Mouse (Mus musculus) forebrain, embryonic 15.5 days (tissue): ENCODE results near the gene Kcnc1. TPM values are rescaled to one million over a fixed set of nuclear protein-coding genes. Genes with fewer than 3 reads are reported as not detected.

Experiments used
- ATAC-seq: fragments of 200-750 bp; cut with Nextera tagmentation; replicated peaks from 2 replicates; pipeline ENCODE4 v1.8.0; 2017; ENCODE audit warnings: mild to moderate bottlenecking, moderate TSS enrichment, moderate library complexity
- H3K27ac ChIP-seq: fragments of 300-500 bp; sonication (generic); replicated peaks from 2 replicates; pipeline ENCODE4 v1.5.1; 2015; ENCODE audit warnings: mild to moderate bottlenecking, inconsistent platforms
- H3K27me3 ChIP-seq: fragments of 300-500 bp; sonication (generic); 2 replicates; pipeline ENCODE4 v1.6.1; 2015; ENCODE audit warnings: inconsistent platforms
- H3K36me3 ChIP-seq: fragments of 300-500 bp; sonication (generic); 2 replicates; pipeline ENCODE4 v1.6.1; 2015; ENCODE audit warnings: mild to moderate bottlenecking, inconsistent platforms
- H3K4me1 ChIP-seq: fragments of 300-500 bp; sonication (generic); 2 replicates; pipeline ENCODE4 v1.6.1; 2015; ENCODE audit warnings: inconsistent platforms
- H3K4me2 ChIP-seq: fragments of 300-500 bp; sonication (generic); replicated peaks from 2 replicates; pipeline ENCODE4 v1.6.1; 2015; ENCODE audit warnings: mild to moderate bottlenecking, inconsistent platforms
- H3K4me3 ChIP-seq: fragments of 300-500 bp; sonication (generic); 2 replicates; pipeline ENCODE4 v1.5.1; 2015; ENCODE audit warnings: mild to moderate bottlenecking, inconsistent platforms
- H3K9ac ChIP-seq: fragments of 300-500 bp; sonication (generic); replicated peaks from 2 replicates; pipeline ENCODE4 v1.6.1; 2015; ENCODE audit warnings: mild to moderate bottlenecking, inconsistent platforms
- H3K9me3 ChIP-seq: fragments of 300-500 bp; sonication (generic); 2 replicates; pipeline ENCODE4 v1.6.1; 2016; ENCODE audit warnings: inconsistent platforms
- WGBS: fragments of 180-500 bp; shearing (Covaris S2); methylation state at CpG from one replicate; pipeline ENCODE4 v1.1.7; 2015; ENCODE audit warnings: mixed read lengths; 5-methylcytosine and 5-hydroxymethylcytosine counted together
- polyA plus RNA-seq: library from polyadenylated mRNA; unstranded; fragments of >200 nt; fragmentation: Nextera tagmentation; extraction: Ambion mirVana; gene quantifications from 2 replicates; pipeline ENCODE4 v1.2.1, GENCODE M21; 2015

Gene Kcnc1
- polyA plus RNA-seq, 1 experiment from 2014 or later, result 10.0 TPM

DNA sequence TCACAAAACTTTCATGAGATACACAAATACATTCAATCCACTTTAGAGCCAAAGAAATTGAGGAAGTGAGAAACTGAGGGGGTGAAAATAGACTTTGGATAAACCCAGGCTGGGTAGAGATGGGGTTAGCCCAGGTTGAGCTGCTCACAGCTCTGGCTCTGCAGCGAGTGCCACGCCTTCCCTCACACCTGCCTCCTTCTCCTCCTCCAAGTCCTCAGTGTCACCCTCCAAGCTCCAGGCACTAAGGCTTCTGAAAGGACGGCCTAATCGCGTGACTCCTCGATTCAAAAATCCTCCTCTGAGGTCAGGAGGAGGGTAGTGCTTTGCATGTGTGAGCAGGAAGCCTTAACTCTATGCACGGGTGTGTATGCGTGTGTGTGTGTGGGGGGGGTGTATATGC, 66.8 kb downstream of the Kcnc1 start:
- Histone ChIP-seq H3K36me3 (no peaks in the 10 kb centered on the region), H3K4me3 (no peak overlapping the region), H3K4me1 (peaks cover 7% of the 10 kb centered on the region), H3K9me3 (no peaks in the 10 kb centered on the region), H3K27ac (no peak overlapping the region), H3K4me2 (no peak overlapping the region), H3K9ac (no peak overlapping the region), H3K27me3 (no peaks in the 10 kb centered on the region)
- 88% methylated on average over 8 of the region's 8 CpGs for WGBS
- ATAC-seq, result no peak

DNA sequence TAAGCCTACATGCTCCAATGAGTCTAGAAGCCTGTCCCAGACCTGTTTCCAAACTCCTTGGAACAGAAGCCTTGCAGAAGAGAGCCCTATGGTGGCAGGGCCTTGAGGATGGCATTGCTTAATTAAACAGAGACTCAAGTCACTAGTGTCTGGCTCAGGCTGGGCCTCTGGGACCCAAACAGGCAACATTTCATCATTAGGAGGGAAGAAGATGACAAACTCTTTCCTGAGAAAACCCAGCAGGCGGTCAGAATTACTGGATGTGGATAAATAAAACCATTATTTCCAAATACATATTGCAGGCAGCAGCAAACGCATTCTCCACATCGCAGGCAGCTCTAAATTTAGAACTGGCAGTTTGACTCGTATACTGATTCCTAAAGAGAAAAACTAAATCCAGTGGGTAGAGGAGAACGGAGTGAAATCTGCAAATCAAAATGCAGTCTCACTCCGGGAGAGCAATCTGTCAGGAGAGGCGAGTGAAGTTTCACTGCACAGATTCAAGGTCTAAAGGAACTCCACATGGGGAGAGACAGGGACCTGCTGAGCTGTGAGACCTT, 70.2 kb downstream of the Kcnc1 start:
- Histone ChIP-seq H3K27me3 (no peaks in the 10 kb centered on the region), H3K4me2 (no peak overlapping the region), H3K4me3 (no peak overlapping the region), H3K4me1 (no peaks in the 10 kb centered on the region), H3K9ac (0 out of 2 replicates have a peak overlapping the region, but pooled peaks have one; percentile 4), H3K36me3 (no peaks in the 10 kb centered on the region), H3K27ac (peak overlapping the region; percentile 46; the same call in 1 of the 2 replicates), H3K9me3 (no peaks in the 10 kb centered on the region)
- WGBS, result 76% methylated on average over 7 of the region's 7 CpGs
- no peak for ATAC-seq

DNA sequence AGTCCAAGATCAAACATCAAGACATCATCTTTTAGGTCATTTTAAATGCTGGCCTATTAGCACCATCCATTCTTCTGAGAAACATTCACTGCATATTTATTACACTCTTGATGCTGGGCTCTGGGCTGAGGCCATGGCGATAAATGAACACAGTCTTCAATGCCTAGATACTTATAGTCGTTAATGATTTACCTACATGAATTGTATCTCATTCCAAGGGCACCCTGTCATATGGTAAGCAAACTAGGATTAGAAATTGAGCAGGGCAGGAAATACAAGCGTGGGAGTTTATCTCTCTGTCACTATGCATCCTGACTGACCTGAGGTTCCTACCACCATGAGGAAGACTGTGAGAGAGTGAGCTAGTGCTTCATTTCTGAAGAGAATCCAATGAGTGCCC, 73.2 kb downstream of the Kcnc1 start:
- no peak for ATAC-seq
- Histone ChIP-seq H3K4me2 (no peak overlapping the region), H3K36me3 (no peaks in the 10 kb centered on the region), H3K27me3 (no peaks in the 10 kb centered on the region), H3K9me3 (no peaks in the 10 kb centered on the region), H3K27ac (no peak overlapping the region), H3K4me3 (no peak overlapping the region), H3K4me1 (no peaks in the 10 kb centered on the region), H3K9ac (no peak overlapping the region)
- 89% methylated on average over 3 of the region's 3 CpGs for WGBS

DNA sequence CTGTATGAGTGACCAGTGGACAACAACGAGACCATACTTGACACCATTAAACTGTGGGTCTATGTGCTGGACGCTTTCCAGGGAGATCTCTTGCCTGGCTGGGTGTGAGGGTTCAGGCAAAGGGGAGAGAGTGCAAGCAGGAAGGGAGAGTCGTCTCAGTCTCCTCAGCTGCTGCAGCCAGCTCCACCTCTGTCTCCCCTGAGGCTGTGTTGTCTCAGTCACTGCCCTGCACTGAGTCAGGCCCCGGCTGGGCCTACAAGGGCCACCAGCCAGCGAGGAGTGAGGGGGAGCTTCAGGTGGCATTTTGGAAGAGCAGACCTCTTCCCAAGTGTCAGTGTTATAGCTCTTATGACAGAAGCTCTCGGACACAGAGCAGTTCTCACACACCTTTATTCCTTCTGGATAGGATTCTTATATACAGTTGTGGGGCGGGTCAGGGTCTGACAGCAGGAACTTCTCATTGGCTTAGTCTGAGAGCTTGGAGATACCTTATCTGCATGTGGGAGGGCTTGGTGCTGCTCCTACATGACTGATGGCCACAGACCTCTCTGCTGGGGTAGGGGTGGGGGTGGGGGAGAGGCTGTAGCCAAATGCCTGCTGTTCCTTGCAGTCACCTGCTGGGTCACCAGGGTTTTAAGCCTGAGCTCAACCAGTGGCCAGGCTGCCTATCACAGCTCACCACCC, 74.9 kb downstream of the Kcnc1 start:
- no peak overlapping the region for H3K9ac ChIP-seq
- H3K4me1 ChIP-seq, result peaks cover 3% of the 10 kb centered on the region; the same call in 1 of the 2 replicates
- no peak for ATAC-seq
- H3K4me3 ChIP-seq, result no peak overlapping the region
- H3K36me3 ChIP-seq, result no peaks in the 10 kb centered on the region
- 74% methylated on average over 7 of the region's 7 CpGs for WGBS
- H3K27ac ChIP-seq, result no peak overlapping the region
- H3K27me3 ChIP-seq, result no peaks in the 10 kb centered on the region
- H3K9me3 ChIP-seq, result no peaks in the 10 kb centered on the region
- no peak overlapping the region for H3K4me2 ChIP-seq

DNA sequence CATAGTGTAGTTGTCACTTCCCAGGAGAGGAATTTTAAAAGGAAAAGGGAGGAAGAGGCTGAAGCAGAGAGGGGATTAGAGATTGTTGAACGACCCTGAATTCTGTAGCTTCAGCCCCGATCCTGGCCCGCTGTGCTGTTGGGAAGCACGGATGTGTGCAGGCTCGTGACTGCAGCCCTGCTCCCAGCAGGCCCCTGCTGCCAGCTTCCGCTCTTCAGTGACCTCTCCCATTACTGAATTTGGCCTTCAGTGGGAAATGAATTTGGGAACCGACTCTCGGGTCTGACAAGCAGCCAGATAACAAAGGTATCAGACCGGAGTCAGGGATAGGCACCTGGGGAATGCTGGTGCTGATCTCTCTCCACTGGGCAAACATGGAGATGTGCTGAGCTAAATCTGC, 76.8 kb downstream of the Kcnc1 start:
- Histone ChIP-seq H3K9ac (no peak overlapping the region), H3K9me3 (no peaks in the 10 kb centered on the region), H3K4me3 (no peak overlapping the region), H3K36me3 (no peaks in the 10 kb centered on the region), H3K27ac (no peak overlapping the region), H3K4me1 (peaks cover 3% of the 10 kb centered on the region; the same call in 1 of the 2 replicates), H3K27me3 (no peaks in the 10 kb centered on the region), H3K4me2 (no peak overlapping the region)
- ATAC-seq, result no peak
- WGBS, result 35% methylated on average over 9 of the region's 9 CpGs

DNA sequence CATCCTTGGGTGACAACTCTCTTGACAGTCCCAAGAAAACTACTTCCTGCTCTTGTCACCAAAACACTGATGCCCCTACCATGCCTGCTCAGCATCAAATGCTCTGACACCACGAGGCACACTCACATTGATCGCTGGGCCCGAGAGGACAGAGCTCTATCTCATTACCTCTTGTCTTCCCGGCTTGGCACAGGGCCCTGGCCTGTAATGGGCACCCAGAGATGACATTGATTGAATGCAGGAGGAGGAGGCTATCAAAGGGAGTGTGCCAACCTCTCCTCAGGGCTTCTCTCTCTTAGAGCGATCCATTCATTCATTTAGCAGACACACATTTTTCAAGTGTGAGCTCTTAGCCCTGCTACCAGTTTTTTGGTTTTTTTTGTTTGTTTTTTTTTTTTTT, 79.2 kb downstream of the Kcnc1 start:
- no peak for ATAC-seq
- Histone ChIP-seq H3K4me1 (peaks cover 7% of the 10 kb centered on the region; the same call in 1 of the 2 replicates), H3K27me3 (no peaks in the 10 kb centered on the region), H3K4me2 (no peak overlapping the region), H3K27ac (no peak overlapping the region), H3K9ac (no peak overlapping the region), H3K4me3 (no peak overlapping the region), H3K36me3 (no peaks in the 10 kb centered on the region), H3K9me3 (no peaks in the 10 kb centered on the region)
- WGBS, result 39% methylated on average over 5 of the region's 5 CpGs

DNA sequence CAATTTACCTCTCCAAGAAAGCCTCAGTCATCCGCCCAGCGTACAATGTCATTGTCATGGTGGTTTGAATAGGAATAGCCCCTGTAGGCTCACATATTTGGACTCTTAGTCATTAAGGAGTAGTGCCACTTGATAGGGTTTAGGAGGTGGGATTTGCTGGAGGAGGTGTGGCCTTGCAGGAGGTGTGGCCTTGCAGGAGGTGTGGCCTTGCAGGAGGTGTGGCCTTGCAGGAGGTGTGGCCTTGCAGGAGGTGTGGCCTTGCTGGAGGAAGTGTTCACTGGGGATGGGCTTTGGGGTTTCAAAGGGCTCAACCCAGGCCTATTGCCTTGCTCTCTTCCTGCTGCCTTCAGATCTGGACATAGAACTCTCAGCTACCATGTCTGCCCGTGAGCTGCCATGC, 81.2 kb downstream of the Kcnc1 start:
- H3K4me1 ChIP-seq, result peaks cover 7% of the 10 kb centered on the region; the same call in 1 of the 2 replicates
- WGBS, result 89% methylated on average over 3 of the region's 3 CpGs
- no peak for ATAC-seq

DNA sequence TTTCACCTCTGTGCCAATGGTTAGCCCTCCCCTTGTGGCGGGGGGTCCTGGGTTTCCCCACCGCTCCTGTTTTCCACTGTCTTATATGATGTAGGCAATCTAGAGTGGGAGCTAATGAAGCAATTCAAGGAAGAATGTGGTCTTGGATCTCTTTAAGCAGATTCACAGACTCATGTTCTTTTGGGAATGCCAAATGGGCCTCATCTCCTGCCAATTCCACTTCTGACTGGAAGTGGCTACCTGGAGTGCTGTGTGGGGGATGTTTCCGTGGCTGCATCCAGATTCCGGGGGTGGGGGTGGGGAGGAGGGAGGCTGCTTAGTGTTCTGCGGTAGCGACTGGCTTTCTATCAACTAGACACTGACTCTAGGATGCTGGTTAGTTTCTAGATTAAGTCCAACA, 83.5 kb downstream of the Kcnc1 start:
- no peak for ATAC-seq
- H3K9me3 ChIP-seq, result no peaks in the 10 kb centered on the region
- H3K36me3 ChIP-seq, result no peaks in the 10 kb centered on the region
- H3K27ac ChIP-seq, result no peak overlapping the region
- H3K9ac ChIP-seq, result no peak overlapping the region
- H3K4me1 ChIP-seq, result peaks cover 7% of the 10 kb centered on the region; the same call in 1 of the 2 replicates
- H3K4me2 ChIP-seq, result no peak overlapping the region
- no peaks in the 10 kb centered on the region for H3K27me3 ChIP-seq
- WGBS, result 60% methylated on average over 6 of the region's 6 CpGs
- no peak overlapping the region for H3K4me3 ChIP-seq

More for the DNA sequence above, 81.2 kb downstream of the Kcnc1 start:
- no peaks in the 10 kb centered on the region for H3K27me3 ChIP-seq
- no peak overlapping the region for H3K27ac ChIP-seq
- no peak overlapping the region for H3K4me2 ChIP-seq
- H3K9ac ChIP-seq, result no peak overlapping the region
- no peaks in the 10 kb centered on the region for H3K9me3 ChIP-seq
- H3K36me3 ChIP-seq, result no peaks in the 10 kb centered on the region
- no peak overlapping the region for H3K4me3 ChIP-seq

DNA sequence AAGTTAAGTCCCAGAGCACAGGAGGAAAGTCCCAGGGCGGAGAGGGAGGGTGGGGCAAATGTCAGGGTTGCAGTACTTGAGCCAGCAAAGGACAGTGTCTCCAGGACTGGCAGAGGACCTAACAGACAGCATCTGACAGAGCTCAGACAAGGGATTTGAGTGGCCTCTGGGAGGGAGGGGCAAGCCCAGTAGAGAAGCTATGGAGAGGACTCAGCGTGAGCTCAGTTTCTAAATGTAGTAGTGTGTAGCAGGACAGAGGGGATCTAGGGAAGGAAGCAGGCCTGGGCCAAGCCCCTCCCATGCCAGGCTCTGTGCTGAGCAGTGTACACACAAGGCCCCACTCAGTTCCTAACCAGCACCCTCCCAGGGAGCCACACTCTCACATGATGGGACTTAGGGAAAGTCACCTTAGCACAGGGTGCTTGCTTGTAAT, 85.8 kb downstream of the Kcnc1 start:
- H3K36me3 ChIP-seq, result no peaks in the 10 kb centered on the region
- H3K4me3 ChIP-seq, result no peak overlapping the region
- no peaks in the 10 kb centered on the region for H3K9me3 ChIP-seq
- H3K4me1 ChIP-seq, result 0 out of 2 replicates have a peak, but pooled peaks cover 4% of the 10 kb centered on the region
- H3K27me3 ChIP-seq, result no peaks in the 10 kb centered on the region
- WGBS, result 72% methylated on average over 2 of the region's 2 CpGs
- ATAC-seq, result no peak
- H3K4me2 ChIP-seq, result no peak overlapping the region
- H3K27ac ChIP-seq, result no peak overlapping the region
- no peak overlapping the region for H3K9ac ChIP-seq

DNA sequence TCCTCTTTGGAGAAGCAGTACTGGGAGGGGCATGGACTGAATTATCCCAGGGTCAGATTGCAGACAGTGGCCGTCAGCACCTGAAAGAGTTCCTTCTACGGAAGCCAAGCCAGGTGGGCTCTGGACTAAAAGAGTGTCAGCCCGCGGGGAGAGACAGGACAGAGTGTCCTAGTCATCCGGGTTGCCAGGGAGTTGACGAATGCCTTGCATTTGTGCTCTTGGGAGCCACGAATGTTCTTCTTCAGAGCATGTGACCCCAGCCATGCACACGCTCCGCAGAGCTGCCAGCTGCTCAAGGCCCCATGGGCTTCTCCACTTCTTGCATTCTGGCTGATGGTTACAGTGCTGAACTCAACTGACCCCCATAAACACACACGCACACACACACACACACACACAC, 86.8 kb downstream of the Kcnc1 start:
- 85% methylated on average over 10 of the region's 10 CpGs for WGBS
- Histone ChIP-seq H3K9ac (no peak overlapping the region), H3K27ac (no peak overlapping the region), H3K4me3 (no peak overlapping the region), H3K4me2 (no peak overlapping the region), H3K9me3 (no peaks in the 10 kb centered on the region), H3K36me3 (no peaks in the 10 kb centered on the region), H3K27me3 (no peaks in the 10 kb centered on the region), H3K4me1 (0 out of 2 replicates have a peak, but pooled peaks cover 4% of the 10 kb centered on the region)
- no peak for ATAC-seq

DNA sequence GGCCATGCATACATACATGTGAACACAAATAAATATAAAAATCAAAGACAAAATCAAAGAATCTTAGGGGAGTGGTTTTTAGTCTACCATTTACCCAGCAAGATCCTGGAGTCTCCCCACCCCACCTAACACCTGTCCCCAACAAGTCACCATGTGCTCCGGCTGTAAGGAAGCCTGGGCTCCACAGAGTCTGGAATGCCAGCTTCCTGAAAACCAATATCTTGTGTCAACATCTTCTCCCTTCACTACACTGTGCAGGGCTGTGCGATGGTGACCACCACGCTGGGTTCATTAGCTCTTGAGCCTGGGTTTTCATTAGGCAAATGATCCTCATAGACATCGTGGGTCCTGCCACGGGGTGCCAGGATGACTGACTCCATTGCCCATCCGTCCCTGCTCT, 87.9 kb downstream of the Kcnc1 start:
- no peak for ATAC-seq
- no peaks in the 10 kb centered on the region for H3K36me3 ChIP-seq
- no peaks in the 10 kb centered on the region for H3K27me3 ChIP-seq
- 0 out of 2 replicates have a peak, but pooled peaks cover 4% of the 10 kb centered on the region for H3K4me1 ChIP-seq
- H3K4me2 ChIP-seq, result no peak overlapping the region
- WGBS, result 84% methylated on average over 6 of the region's 6 CpGs
- no peak overlapping the region for H3K27ac ChIP-seq
- H3K9ac ChIP-seq, result no peak overlapping the region
- H3K9me3 ChIP-seq, result no peaks in the 10 kb centered on the region
- no peak overlapping the region for H3K4me3 ChIP-seq

DNA sequence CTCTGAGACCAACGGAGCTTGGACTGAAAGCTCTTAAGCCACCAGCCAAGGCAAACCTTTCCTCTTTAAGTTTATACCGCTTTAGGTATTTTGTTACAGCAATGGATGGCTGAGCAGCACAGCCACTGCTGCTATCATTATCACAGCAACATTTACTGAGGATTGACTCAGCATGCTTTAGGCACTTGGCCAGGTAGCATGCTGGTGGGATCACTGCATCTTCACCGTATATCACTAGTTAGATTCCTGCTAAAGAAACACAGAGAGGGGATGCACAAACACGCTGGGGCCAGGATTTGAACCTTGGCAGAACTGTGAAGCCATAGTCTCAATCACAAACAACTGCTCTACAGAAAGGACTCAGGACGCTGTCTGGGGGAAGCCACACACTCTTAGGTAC, 90.5 kb downstream of the Kcnc1 start:
- WGBS, result 80% methylated on average over 5 of the region's 5 CpGs
- no peak overlapping the region for H3K9ac ChIP-seq
- no peaks in the 10 kb centered on the region for H3K4me1 ChIP-seq
- H3K4me2 ChIP-seq, result no peak overlapping the region
- no peak overlapping the region for H3K4me3 ChIP-seq
- H3K27me3 ChIP-seq, result no peaks in the 10 kb centered on the region
- H3K36me3 ChIP-seq, result no peaks in the 10 kb centered on the region
- ATAC-seq, result no peak
- H3K9me3 ChIP-seq, result no peaks in the 10 kb centered on the region
- no peak overlapping the region for H3K27ac ChIP-seq

DNA sequence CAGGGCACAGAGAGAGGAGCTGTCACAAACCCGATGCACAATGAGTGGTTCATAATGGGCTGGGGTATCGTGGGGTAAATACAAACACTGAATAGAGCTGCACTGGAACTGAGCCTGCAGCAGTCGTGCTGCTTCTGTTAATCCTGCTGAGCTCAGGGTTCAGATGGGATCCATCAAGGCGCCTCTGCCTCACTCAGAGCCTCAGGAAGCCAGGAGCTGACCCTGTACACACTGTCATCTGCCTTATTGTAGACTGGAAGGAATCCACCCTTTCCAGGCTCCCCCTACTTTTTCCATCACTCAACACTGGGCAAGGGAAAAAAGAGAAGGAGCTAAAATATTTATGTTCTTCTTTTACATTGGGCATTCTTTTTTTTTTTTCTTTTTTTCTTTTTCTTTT, 91.1 kb downstream of the Kcnc1 start:
- Histone ChIP-seq H3K9me3 (no peaks in the 10 kb centered on the region), H3K27ac (no peak overlapping the region), H3K9ac (no peak overlapping the region), H3K36me3 (no peaks in the 10 kb centered on the region), H3K27me3 (no peaks in the 10 kb centered on the region), H3K4me1 (no peaks in the 10 kb centered on the region), H3K4me3 (no peak overlapping the region), H3K4me2 (no peak overlapping the region)
- no peak for ATAC-seq
- 22% methylated on average over 4 of the region's 4 CpGs for WGBS
